Mouse (Mus musculus): Measurements from ENCODE around the gene Carm1. TPM values are rescaled to one million over a fixed set of nuclear protein-coding genes. Genes with fewer than 3 reads are reported as not detected.
A peak's percentile ranks its signal among the peaks of the same experiment; 100 is the strongest.
"Not testable (repeated sequence)": the region's sequence is repeated elsewhere in the genome, so short reads cannot be mapped to it uniquely, and the experiment has no call there.

The Carm1 gene
- polyA plus RNA-seq, 1 experiment: 67.0 TPM

DNA sequence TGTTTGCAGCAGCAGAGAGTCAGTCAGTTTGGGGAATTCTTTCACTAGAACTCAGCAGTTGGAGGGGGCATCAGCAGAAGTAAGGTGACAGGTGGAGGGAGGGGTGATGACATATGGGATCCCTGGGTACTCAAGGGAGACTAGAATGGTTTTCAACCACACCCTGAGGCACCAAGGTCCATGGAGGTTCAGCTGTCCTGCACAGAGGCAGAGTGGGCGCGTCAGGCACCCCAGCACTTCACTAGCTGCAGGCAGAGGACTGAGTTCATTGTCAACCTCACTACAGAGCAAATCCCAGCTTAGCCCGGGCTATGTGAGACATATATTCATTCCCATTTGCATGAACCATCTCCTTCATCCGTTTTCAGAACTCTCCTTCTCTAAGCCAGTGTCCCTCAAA, 9.7 kb upstream of the Carm1 start:
- DNase-seq (ENCODE audit: low read depth): no peak

GRCm38 (mm10) chr9:21539981-21540753, 6.5 kb upstream of the Carm1 start:
- DNase-seq (ENCODE audit: low read depth): no peak

DNA sequence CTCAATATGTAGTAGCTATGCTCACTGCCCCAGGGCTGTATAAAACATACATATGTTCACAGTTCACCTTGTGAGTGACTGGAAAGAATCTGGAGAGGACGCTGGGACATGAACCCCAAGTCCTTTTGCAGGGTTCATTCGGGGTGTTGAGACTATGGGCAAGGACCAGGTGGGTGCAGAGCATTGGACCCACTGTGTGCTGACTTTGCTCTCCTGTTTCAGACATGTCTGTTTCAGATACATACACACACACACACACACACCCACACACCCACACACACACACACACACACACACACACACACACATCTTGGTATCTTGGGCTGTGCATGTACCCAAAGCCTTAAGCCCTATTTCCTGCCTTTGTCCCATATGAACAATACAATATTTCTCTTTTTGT, 4.7 kb upstream of the Carm1 start:
- not testable (repeated sequence) for DNase-seq (ENCODE audit: low read depth)

DNA sequence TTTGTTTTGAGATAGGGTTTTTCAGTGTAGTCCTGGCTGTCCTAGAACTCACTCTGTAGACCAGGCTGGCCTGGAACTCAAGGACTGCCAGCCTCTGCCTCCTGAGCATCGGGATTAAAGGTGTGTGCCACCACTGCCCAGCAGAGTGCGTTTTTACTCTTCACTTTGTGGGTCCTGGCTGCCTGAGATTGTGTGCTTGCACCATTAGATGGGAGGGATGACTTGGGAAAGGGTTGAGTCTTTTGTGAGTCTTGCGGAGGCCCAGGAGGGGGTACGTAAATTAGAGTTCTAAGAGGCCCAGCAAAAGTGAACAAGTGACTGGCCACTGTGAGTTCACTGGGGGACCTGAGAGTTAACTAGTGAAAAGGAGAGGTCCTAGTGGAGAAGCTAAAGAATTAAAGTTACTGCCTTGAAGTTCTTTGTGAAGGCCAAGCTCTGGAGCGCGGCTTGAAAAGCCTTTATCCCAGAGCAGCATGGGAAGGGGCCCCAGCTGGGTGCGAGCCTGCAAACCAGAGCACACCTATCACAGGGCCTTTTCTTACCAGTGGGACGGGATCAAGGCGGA, 1.3 kb upstream of the Carm1 start:
- DNase-seq (ENCODE audit: low read depth): no peak

GRCm38 (mm10) chr9:21545916-21546788, 542 bp upstream of the Carm1 start:
- peak; percentile 77 for DNase-seq (ENCODE audit: low read depth)

- no peak for DNase-seq (ENCODE audit: low read depth)
These were observed 614 bp downstream of the Carm1 start for GRCm38 (mm10) chr9:21547075-21547941.

DNA sequence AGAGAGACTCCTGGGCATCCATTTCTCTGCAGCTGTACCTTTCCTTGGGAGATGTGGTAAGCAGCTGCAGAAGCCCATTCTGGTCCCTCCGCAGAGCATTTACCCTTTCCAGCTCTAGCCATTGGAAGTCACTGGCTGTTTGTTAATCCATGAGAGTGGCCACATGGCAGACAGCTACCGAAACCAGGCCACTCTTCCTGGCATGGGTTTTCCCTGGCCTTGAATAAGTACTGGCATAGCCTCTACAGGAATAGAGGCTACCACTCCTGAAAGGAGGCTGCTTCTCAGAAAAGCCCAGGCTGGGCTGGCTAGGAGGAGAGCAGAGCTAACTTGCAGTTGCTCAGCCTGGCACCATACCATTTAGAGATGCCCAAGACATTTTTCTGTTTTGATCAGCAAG, 4.4 kb downstream of the Carm1 start:
- DNase-seq (ENCODE audit: low read depth): no peak

DNA sequence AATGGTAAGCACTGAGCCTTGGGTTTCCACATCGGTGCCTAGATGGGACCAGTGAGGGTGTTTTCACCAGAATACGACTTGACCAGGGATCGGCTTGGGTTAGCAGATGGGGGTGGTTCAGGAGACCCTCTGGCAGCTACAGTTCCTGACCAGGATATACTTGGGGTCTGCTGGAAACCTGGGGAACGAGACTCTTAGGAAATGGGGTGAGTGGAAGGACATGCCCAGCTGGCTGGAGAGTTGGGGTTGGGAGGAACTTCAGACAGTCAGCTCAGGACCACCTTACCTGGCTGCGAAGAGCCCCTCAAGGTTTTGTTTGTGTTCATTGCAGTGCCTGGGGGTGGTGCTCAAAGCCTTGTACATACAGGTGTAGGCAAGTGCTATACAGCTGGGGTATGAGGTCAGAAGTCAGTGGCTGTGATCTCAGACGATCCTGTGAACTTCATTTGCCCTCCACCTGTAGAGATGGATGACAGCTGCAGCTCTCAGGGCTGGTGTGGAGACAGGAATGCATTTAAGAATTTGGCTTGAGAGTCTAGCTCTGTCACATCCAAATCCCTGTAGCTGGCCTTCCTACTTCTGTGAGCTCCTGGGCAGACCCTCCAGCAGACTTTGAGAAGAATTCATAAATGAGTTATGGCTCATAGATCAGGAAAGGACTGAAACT, 7.0 kb downstream of the Carm1 start:
- DNase-seq (ENCODE audit: low read depth): no peak

DNA sequence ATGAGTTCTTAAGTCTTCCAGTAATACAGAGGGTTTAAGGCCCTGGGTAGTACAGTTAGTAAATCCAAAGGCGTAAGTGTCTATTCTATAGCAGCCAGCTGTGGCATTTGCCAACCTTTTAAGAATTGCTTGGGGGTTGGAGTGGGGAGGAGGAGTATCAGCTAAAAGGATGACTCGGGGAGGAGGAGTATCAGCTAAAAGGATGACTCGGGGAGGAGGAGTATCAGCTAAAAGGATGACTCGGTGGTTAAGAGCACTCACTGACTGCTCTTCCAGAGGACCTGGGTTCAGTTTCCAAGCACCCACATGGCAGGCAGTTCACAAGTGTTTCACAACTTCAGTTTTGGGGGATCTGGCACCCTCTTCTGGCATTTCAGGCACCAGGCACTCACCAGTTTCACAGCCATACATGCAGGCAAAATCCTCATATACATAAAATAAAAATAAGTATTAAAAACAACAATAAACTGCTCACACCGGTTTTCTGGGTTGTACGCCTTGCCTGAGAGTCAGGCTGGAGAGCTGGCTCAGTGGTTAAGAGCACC, 8.6 kb downstream of the Carm1 start:
- DNase-seq (ENCODE audit: low read depth): no peak

- no peak for DNase-seq (ENCODE audit: low read depth)
These were observed 10.3 kb downstream of the Carm1 start for GRCm38 (mm10) chr9:21556996-21557395.

DNA sequence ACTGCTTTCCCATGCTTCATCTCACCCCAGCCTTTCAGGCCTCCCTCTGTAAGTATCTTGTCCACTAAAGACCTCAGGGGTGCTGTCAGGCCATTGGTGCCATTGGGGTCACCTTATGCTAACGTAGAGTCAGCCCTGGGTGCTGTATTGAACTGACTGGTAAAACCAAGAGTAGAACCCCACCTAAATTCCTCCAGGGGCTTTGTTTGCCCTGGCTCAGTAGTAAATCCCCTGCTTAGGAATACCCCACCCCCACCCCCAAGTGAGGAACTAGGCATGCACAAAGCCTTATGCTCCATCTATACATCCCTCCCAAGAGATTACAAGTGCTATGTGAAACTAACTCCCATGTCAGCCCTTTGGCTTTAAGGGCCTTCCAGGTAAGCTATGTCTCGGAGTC, 10.9 kb downstream of the Carm1 start:
- no peak for DNase-seq (ENCODE audit: low read depth)

GRCm38 (mm10) chr9:21558366-21558765, 11.7 kb downstream of the Carm1 start:
- no peak for DNase-seq (ENCODE audit: low read depth)

- no peak for DNase-seq (ENCODE audit: low read depth)
These were observed 12.5 kb downstream of the Carm1 start for GRCm38 (mm10) chr9:21559151-21559550.

DNA sequence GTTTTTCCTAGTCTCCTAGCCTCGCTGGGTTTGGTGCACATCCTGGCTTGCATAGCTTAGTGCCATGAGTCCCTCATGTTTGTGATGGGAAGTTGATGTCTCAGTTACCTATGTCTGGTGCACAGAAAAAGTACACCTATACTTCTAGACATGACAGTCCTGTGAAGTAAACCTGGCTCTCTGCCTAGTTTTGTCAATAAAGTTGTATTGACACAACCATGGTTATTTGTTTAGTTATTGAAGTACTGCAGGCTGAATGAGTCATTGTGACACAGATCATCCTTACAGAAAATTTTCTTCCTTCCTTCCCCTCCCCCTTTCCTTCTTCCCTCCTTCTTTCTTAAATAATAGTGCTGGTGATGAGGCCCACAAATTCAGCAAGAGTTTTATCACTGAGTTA, 17.7 kb downstream of the Carm1 start:
- DNase-seq (ENCODE audit: low read depth): no peak

- no peak for DNase-seq (ENCODE audit: low read depth)
These were observed 18.4 kb downstream of the Carm1 start for GRCm38 (mm10) chr9:21565004-21565586.

DNA sequence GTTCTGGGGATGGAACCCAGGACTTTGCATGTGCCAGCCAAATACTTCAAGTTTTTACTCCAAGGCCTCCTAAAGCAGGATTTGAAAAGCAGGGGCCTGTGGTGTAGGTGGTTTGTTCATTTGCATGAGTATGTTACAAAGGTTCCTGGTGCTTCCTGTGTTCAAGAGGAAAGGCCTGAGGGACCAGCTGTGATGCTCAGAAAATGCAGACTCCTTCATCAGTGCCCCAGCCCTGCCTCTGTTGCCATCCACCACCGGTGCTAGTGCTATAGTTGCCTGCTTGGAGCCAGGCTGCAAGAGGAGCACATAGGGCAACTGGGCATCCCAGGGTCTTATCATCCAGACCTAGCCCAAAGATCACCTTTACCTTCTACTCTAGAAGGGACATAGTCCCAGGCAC, 19.8 kb downstream of the Carm1 start:
- no peak for DNase-seq (ENCODE audit: low read depth)

DNA sequence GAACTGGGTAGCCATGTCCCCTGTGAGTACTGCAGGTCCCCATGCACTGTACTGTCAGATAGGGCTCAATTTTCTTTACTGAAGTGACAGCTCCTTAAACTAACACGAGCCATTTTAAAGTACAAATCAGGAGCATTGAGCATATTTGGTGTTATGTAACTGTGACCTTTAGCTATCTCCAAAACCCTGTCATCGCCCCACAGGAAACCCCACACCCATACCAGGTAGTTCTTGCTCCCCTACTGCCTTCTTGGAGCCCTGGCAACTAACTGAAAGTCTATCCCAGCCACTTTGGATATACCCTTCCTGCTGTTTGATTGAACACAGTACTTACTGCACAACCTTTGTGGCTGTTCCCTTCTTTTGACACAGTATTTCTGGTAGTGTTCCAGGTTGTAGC, 20.4 kb downstream of the Carm1 start:
- DNase-seq (ENCODE audit: low read depth): no peak

DNA sequence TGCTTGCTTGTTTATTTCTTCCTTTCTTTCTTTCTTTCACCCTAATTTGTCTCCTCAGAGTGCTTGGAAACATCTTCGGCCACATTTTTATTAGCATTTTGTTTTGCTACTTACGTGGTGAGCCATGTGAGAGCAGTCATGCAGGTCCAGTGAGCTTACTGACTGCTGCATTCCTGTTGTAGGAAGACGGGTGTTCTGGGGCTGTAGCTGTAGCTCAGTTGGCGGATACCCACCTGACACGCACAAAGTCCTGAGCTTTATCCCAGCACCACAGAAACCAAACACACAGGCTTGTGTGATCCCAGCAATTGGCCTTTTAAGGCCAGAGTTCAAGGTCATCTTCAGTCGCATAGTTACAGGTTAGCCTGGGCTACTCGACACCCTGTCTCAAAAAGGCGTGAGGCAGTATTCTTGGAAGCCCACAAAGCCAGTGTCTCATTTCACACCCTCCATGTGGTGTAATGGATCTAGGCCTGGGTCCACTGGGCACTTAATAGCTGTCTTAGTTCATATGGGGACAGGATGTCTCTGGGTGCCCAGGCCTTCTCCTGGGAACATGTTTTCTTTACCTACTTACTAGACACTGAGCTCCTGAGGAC, 22.1 kb downstream of the Carm1 start:
- DNase-seq (ENCODE audit: low read depth): no peak

DNA sequence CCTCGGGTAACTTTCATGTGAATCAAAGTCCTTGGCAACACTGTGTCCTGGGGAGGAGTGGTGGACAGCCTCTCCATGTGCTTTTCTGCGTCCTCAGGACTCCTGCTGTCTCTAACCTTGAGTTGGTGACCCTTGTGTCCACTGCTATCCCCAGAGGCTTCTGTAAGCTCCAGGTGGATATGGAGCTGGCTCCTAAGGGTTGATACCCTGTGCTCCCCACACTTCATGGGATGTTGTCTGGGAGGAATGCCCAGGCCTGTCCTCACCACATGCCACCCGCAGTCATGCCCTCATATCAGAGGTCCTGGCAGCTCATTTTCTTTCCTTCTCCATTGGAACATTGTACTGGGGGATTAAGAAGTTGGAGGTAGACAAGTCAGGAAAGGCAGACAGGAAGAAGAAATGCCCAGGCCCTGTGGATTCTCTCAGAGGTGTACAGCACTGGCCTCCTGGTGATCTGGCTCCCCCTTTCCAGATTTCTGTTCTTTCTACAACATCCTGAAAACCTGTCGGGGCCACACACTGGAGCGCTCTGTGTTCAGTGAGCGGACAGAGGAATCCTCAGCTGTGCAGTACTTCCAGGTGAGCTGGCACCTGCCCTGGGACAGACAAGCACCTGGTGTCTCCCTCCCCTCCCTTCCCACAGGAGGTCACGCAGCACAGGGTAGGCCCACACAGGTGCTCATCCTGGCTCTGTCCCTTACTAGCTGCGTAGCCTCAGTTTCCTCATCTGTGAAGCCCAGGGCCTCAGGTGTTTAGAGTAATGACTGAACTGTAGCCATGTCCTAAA, 27.5 kb downstream of the Carm1 start:
- DNase-seq (ENCODE audit: low read depth): no peak

Data from gonadal fat pad, adult 2 months (tissue).